In genomic region chr8:78037218-78037617, GRCm38 (mm10) we compare ENCODE assay signal across 27 mouse cellular contexts.
DNase-seq lines count a peak whose midpoint lies in the region; ATAC-seq and TF ChIP-seq lines count a peak whose summit lies in the region.
"Had no signal": no experiment of that assay in that cellular context is flagged by ENCODE, and none has a peak within 500 bp of the region (broad histone marks: within the 10 kb centered on the region; RNA-seq: fewer than 3 reads in every experiment).

No protein-coding gene starts in this region.

- H3K4me2 ChIP-seq in embryonic facial prominence, embryonic 14.5 days (ENCODE audit: low read depth, low read length), result no peak overlapping the region
- H3K4me2 ChIP-seq: embryonic facial prominence, embryonic 12.5 days; forebrain, embryonic 12.5 days; forebrain, embryonic 15.5 days; heart, embryonic 13.5 days; hindbrain, embryonic 15.5 days had no signal

- peaks cover 5% of the 10 kb centered on the region; the same call in 1 of the 2 replicates for H3K4me1 ChIP-seq in embryonic facial prominence, embryonic 14.5 days (ENCODE audit: control insufficient read depth, insufficient read depth, low read length)
- no peaks in the 10 kb centered on the region for H3K4me1 ChIP-seq in embryonic facial prominence, embryonic 10.5 days
- H3K4me1 ChIP-seq: embryonic facial prominence, embryonic 12.5 days; forebrain, embryonic 12.5 days; forebrain, embryonic 15.5 days; heart, embryonic 10.5 days; heart, embryonic 13.5 days; hindbrain, embryonic 15.5 days had no signal

- peak; percentile 50 for DNase-seq in embryonic facial prominence, embryonic 14.5 days (ENCODE audit: low spot score)
- no peak for DNase-seq in embryonic facial prominence, embryonic 10.5 days (ENCODE audit: low spot score)
- DNase-seq in layer of hippocampus, adult 2 months (ENCODE audit: low spot score in 2 of 2), result peak in 1 of 2 experiments; percentile 46
- DNase-seq in layer of hippocampus, postnatal 25 days (ENCODE audit: extremely low spot score in 1 of 2, low spot score in 1 of 2), result no peak
- DNase-seq in left cerebral cortex, adult 9 months (ENCODE audit: low spot score in 2 of 2), result peak; percentile 5 to 37
- no peak for DNase-seq in left cerebral cortex, adult 18-20 months (ENCODE audit: low spot score in 2 of 2)
- DNase-seq in brain, adult 2 months (ENCODE audit: low read depth, low spot score), result peak; percentile 43
- DNase-seq in lung, postnatal 4 days, result no peak
- DNase-seq: adrenal gland, adult 8-10 months; adrenal gland, postnatal 25 days; cerebellum, adult 11-12 months; cerebellum, adult 8-10 months; cerebellum, postnatal 10 days; cerebellum, postnatal 36 days; gastrocnemius, postnatal 10 days; gastrocnemius, postnatal 36 days; heart, adult 2 months; heart, postnatal 14 days; heart, postnatal 4 days had no signal

- no peak overlapping the region for H3K9ac ChIP-seq in embryonic facial prominence, embryonic 14.5 days (ENCODE audit: low read depth, low read length)
- H3K9ac ChIP-seq: embryonic facial prominence, embryonic 12.5 days; forebrain, embryonic 12.5 days; forebrain, embryonic 15.5 days; heart, embryonic 13.5 days; hindbrain, embryonic 15.5 days had no signal

- H3K4me3 ChIP-seq in embryonic facial prominence, embryonic 14.5 days (ENCODE audit: low read depth, low read length), result no peak overlapping the region
- H3K4me3 ChIP-seq in embryonic facial prominence, embryonic 10.5 days, result no peak overlapping the region
- no peak overlapping the region for H3K4me3 ChIP-seq in layer of hippocampus, adult 2 months
- H3K4me3 ChIP-seq: embryonic facial prominence, embryonic 12.5 days; erythroblast, embryonic 14.5 days; forebrain, embryonic 12.5 days; forebrain, embryonic 15.5 days; heart, adult 2 months; heart, embryonic 10.5 days; heart, embryonic 13.5 days; hindbrain, embryonic 15.5 days had no signal

- WGBS in embryonic facial prominence, embryonic 14.5 days, result 31% methylated on average over 1 of the region's 1 CpGs
- 59% methylated on average over 1 of the region's 1 CpGs for WGBS in embryonic facial prominence, embryonic 10.5 days

- no peaks in the 10 kb centered on the region for H3K9me3 ChIP-seq in embryonic facial prominence, embryonic 14.5 days (ENCODE audit: control insufficient read depth, low read length)
- H3K9me3 ChIP-seq in embryonic facial prominence, embryonic 10.5 days, result no peaks in the 10 kb centered on the region
- H3K9me3 ChIP-seq: embryonic facial prominence, embryonic 12.5 days; forebrain, embryonic 12.5 days; forebrain, embryonic 15.5 days; heart, embryonic 10.5 days; heart, embryonic 13.5 days; hindbrain, embryonic 15.5 days had no signal

- ATAC-seq in embryonic facial prominence, embryonic 14.5 days (ENCODE audit: low read depth), result no peak
- ATAC-seq: activated CD4-positive, CD25-positive, alpha-beta regulatory T cell, adult 4 months; forebrain, embryonic 15.5 days had no signal

- TF ChIP-seq CTCF in layer of hippocampus, adult 2 months (conservative IDR thresholded peaks at IDR 0.05), result no peak

- no peak overlapping the region for H3K27ac ChIP-seq in embryonic facial prominence, embryonic 14.5 days (replicated peaks; ENCODE audit: low read depth, low read length)
- no peak overlapping the region for H3K27ac ChIP-seq in embryonic facial prominence, embryonic 10.5 days (replicated peaks)
- peak overlapping the region; percentile 67 for H3K27ac ChIP-seq in layer of hippocampus, adult 2 months
- H3K27ac ChIP-seq: embryonic facial prominence, embryonic 12.5 days; forebrain, embryonic 12.5 days; forebrain, embryonic 15.5 days; heart, adult 2 months; heart, embryonic 10.5 days; heart, embryonic 13.5 days; hindbrain, embryonic 15.5 days had no signal

- H3K27me3 ChIP-seq in embryonic facial prominence, embryonic 14.5 days (replicated peaks; ENCODE audit: control insufficient read depth, insufficient read depth, low read length), result no peaks in the 10 kb centered on the region
- H3K27me3 ChIP-seq in embryonic facial prominence, embryonic 10.5 days (replicated peaks; ENCODE audit: low read depth, poor library complexity, severe bottlenecking), result no peaks in the 10 kb centered on the region
- H3K27me3 ChIP-seq: embryonic facial prominence, embryonic 12.5 days; forebrain, embryonic 12.5 days; forebrain, embryonic 15.5 days; heart, embryonic 13.5 days; hindbrain, embryonic 15.5 days had no signal

- H3K36me3 ChIP-seq in embryonic facial prominence, embryonic 14.5 days (ENCODE audit: control insufficient read depth, insufficient read depth, low read length), result no peaks in the 10 kb centered on the region
- H3K36me3 ChIP-seq in embryonic facial prominence, embryonic 10.5 days (replicated peaks), result no peaks in the 10 kb centered on the region
- H3K36me3 ChIP-seq: embryonic facial prominence, embryonic 12.5 days; forebrain, embryonic 12.5 days; forebrain, embryonic 15.5 days; heart, embryonic 10.5 days; heart, embryonic 13.5 days; hindbrain, embryonic 15.5 days had no signal

Comparison
In these comparisons a context has a peak if more than half of its experiments do, and no peak if none do; other contexts are left out.
1. DNase-seq: peak in embryonic facial prominence, embryonic 14.5 days (single experiment), left cerebral cortex, adult 9 months (2 of 2) and brain, adult 2 months (single experiment); none in embryonic facial prominence, embryonic 10.5 days (single experiment), layer of hippocampus, postnatal 25 days (0 of 2), left cerebral cortex, adult 18-20 months (0 of 2) and lung, postnatal 4 days (0 of 2).